11 mouse cellular contexts compared by ENCODE assay signal in the genomic region with DNA sequence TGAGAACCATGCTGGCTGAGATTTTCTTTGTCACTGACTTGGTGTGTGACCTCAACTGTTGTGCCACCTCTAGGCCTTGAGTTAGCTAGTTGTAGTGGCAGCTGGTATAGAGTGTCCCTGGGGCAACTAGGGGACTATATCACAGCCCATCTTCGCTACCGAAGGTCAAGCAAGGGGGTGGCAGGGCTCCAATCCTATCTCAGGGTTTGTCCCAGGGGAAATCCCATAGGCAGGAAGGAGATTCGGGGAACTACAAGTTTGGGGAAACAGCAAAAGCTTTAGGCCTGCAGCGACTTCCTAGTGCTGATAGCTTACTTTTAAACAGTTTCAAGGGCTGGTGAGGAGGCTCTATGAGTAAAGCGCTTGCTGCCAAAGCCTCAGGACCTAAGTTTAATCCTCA. TPM values are rescaled to one million over a fixed set of nuclear protein-coding genes. Genes with fewer than 3 reads are reported as not detected.
A peak's percentile ranks its signal among the peaks of the same experiment; 100 is the strongest.
DNase-seq lines count a peak whose midpoint lies in the region; ATAC-seq and TF ChIP-seq lines count a peak whose summit lies in the region.
"Had no signal": no experiment of that assay in that cellular context is flagged by ENCODE, and none has a peak within 500 bp of the region (broad histone marks: within the 10 kb centered on the region; RNA-seq: fewer than 3 reads in every experiment).

No protein-coding gene starts in this region.

- intact Hi-C loops in left cerebral cortex, adult 2 months (cut with DNase I): no loop called here

- no peak overlapping the region for H3K4me3 ChIP-seq in heart, embryonic 15.5 days
- peak overlapping the region; percentile 72; the same call in 1 of the 2 replicates for H3K4me3 ChIP-seq in embryonic facial prominence, embryonic 10.5 days
- H3K4me3 ChIP-seq in hindbrain, embryonic 13.5 days: peak overlapping the region; percentile 63
- H3K4me3 ChIP-seq in midbrain, embryonic 16.5 days (ENCODE audit: low read depth, low read length): no peak overlapping the region
- no peak overlapping the region for H3K4me3 ChIP-seq in left cerebral cortex, adult 2 months

- H3K9me3 ChIP-seq in heart, embryonic 15.5 days (replicated peaks): no peaks in the 10 kb centered on the region
- no peaks in the 10 kb centered on the region for H3K9me3 ChIP-seq in embryonic facial prominence, embryonic 10.5 days
- H3K9me3 ChIP-seq in hindbrain, embryonic 13.5 days: no peaks in the 10 kb centered on the region
- no peaks in the 10 kb centered on the region for H3K9me3 ChIP-seq in midbrain, embryonic 16.5 days (replicated peaks; ENCODE audit: control insufficient read depth, low read length, poor library complexity, severe bottlenecking)
- H3K9me3 ChIP-seq: limb, embryonic 15.5 days had no signal

- TF ChIP-seq CTCF in left cerebral cortex, adult 2 months (IDR thresholded peaks at IDR 0.05): no peak

- H3K4me1 ChIP-seq in heart, embryonic 15.5 days (replicated peaks): peaks cover 55% of the 10 kb centered on the region
- H3K4me1 ChIP-seq in embryonic facial prominence, embryonic 10.5 days: peaks cover 77% of the 10 kb centered on the region
- peaks cover 57% of the 10 kb centered on the region for H3K4me1 ChIP-seq in hindbrain, embryonic 13.5 days (replicated peaks)
- peaks cover 14% of the 10 kb centered on the region for H3K4me1 ChIP-seq in midbrain, embryonic 16.5 days (ENCODE audit: control insufficient read depth, insufficient read depth, low read length)

- DNase-seq in heart, adult 8-10 months (ENCODE audit: low spot score): no peak
- no peak for DNase-seq in embryonic facial prominence, embryonic 10.5 days (ENCODE audit: low spot score)
- no peak for DNase-seq in right cerebral cortex, postnatal 14 days
- DNase-seq in left cerebral cortex, adult 2 months (ENCODE audit: extremely low spot score in 1 of 2, low spot score in 2 of 2): no peak
- DNase-seq: gastrocnemius, postnatal 25 days; kidney, postnatal 4 days had no signal

- peak overlapping the region; percentile 94; the same call in 1 of the 2 replicates for H3K4me2 ChIP-seq in heart, embryonic 15.5 days
- peak overlapping the region; percentile 87 for H3K4me2 ChIP-seq in hindbrain, embryonic 13.5 days
- H3K4me2 ChIP-seq in midbrain, embryonic 16.5 days (ENCODE audit: low read length): peak overlapping the region; percentile 97

- H3K9ac ChIP-seq in heart, embryonic 15.5 days: no peak overlapping the region
- peak overlapping the region; percentile 39 for H3K9ac ChIP-seq in hindbrain, embryonic 13.5 days
- no peak overlapping the region for H3K9ac ChIP-seq in midbrain, embryonic 16.5 days (ENCODE audit: low read depth, low read length)
- H3K9ac ChIP-seq: limb, embryonic 15.5 days had no signal

- H3K27ac ChIP-seq in heart, embryonic 15.5 days: no peak overlapping the region
- 0 out of 2 replicates have a peak overlapping the region, but pooled peaks have one; percentile 7 for H3K27ac ChIP-seq in embryonic facial prominence, embryonic 10.5 days (replicated peaks)
- peak overlapping the region; percentile 52 for H3K27ac ChIP-seq in hindbrain, embryonic 13.5 days
- H3K27ac ChIP-seq in midbrain, embryonic 16.5 days (ENCODE audit: low read length): no peak overlapping the region
- H3K27ac ChIP-seq in left cerebral cortex, adult 2 months: no peak overlapping the region
- H3K27ac ChIP-seq: limb, embryonic 15.5 days had no signal

- no peaks in the 10 kb centered on the region for H3K27me3 ChIP-seq in heart, embryonic 15.5 days
- peaks cover 40% of the 10 kb centered on the region for H3K27me3 ChIP-seq in embryonic facial prominence, embryonic 10.5 days (replicated peaks; ENCODE audit: low read depth, poor library complexity, severe bottlenecking)
- H3K27me3 ChIP-seq in hindbrain, embryonic 13.5 days: no peaks in the 10 kb centered on the region
- 0 out of 2 replicates have a peak, but pooled peaks cover 3% of the 10 kb centered on the region for H3K27me3 ChIP-seq in midbrain, embryonic 16.5 days (ENCODE audit: control insufficient read depth, insufficient read depth, low read depth, low read length)

- ATAC-seq in heart, embryonic 15.5 days (replicated peaks; ENCODE audit: insufficient number of reproducible peaks, insufficient read depth, low FRiP score, low read depth): no peak
- no peak for ATAC-seq in hindbrain, embryonic 13.5 days (ENCODE audit: low FRiP score)
- ATAC-seq in midbrain, embryonic 16.5 days: no peak
- no peak for ATAC-seq in granulocyte monocyte progenitor cell, adult 5-6 weeks (replicated peaks; ENCODE audit: poor library complexity, severe bottlenecking)

- no peaks in the 10 kb centered on the region for H3K36me3 ChIP-seq in heart, embryonic 15.5 days
- H3K36me3 ChIP-seq in embryonic facial prominence, embryonic 10.5 days (replicated peaks): no peaks in the 10 kb centered on the region
- H3K36me3 ChIP-seq in hindbrain, embryonic 13.5 days: no peaks in the 10 kb centered on the region
- no peaks in the 10 kb centered on the region for H3K36me3 ChIP-seq in midbrain, embryonic 16.5 days (ENCODE audit: control insufficient read depth, insufficient read depth, low read length)
- H3K36me3 ChIP-seq: limb, embryonic 15.5 days had no signal

- WGBS in heart, embryonic 15.5 days: 61% methylated on average over 5 of the region's 5 CpGs
- 66% methylated on average over 5 of the region's 5 CpGs for WGBS in embryonic facial prominence, embryonic 10.5 days
- 49% methylated on average over 5 of the region's 5 CpGs for WGBS in hindbrain, embryonic 13.5 days
- WGBS in midbrain, embryonic 16.5 days: 60% methylated on average over 5 of the region's 5 CpGs

RNA-seq across cellular contexts. Expression of gene Rassf4, which starts 1.4 kb away (rescaled TPM):
- 6.5 and 7.3 TPM in 2 replicates for polyA plus RNA-seq in heart, embryonic 15.5 days (2015; fragmentation: Nextera tagmentation; extraction: Ambion mirVana)
- 1 to 10 TPM; 3.7 to 7.0 (median 5.1) TPM for total RNA-seq in heart, adult 8-10 months (2022)
- polyA plus RNA-seq in embryonic facial prominence, embryonic 10.5 days (2016; fragmentation: Nextera tagmentation; extraction: Ambion mirVana): 12.8 and 19.0 TPM in 2 replicates
- polyA plus RNA-seq in hindbrain, embryonic 13.5 days (2015; fragmentation: Nextera tagmentation; extraction: Ambion mirVana): 23.0 and 33.3 TPM in 2 replicates
- 8.3 and 8.7 TPM in 2 replicates for polyA plus RNA-seq in midbrain, embryonic 16.5 days (2015; fragmentation: Nextera tagmentation; extraction: Ambion mirVana)
- 78.9 and 79.9 TPM in 2 replicates for total RNA-seq in granulocyte monocyte progenitor cell, adult 5-6 weeks (2014; fragmentation: Nextera tagmentation)
- 41.0 and 46.8 TPM in 2 replicates for total RNA-seq in granulocyte monocyte progenitor cell, adult 5-6 weeks (2017)
- 1 to 10 TPM; 4.5 to 6.0 TPM for total RNA-seq in left cerebral cortex, adult 2 months (2021)

RNA-seq across cellular contexts. Expression of gene Depp1, which starts 21.9 kb away (rescaled TPM):
- polyA plus RNA-seq in heart, embryonic 15.5 days (2015; fragmentation: Nextera tagmentation; extraction: Ambion mirVana): 45.9 and 54.2 TPM in 2 replicates
- total RNA-seq in heart, adult 8-10 months (2022): 10 to 100 TPM; 32.2 to 58.5 (median 41.2) TPM
- polyA plus RNA-seq in embryonic facial prominence, embryonic 10.5 days (2016; fragmentation: Nextera tagmentation; extraction: Ambion mirVana): 16.5 and 20.6 TPM in 2 replicates
- polyA plus RNA-seq in hindbrain, embryonic 13.5 days (2015; fragmentation: Nextera tagmentation; extraction: Ambion mirVana): 8.0 and 9.2 TPM in 2 replicates
- 8.4 and 10.8 TPM in 2 replicates for polyA plus RNA-seq in midbrain, embryonic 16.5 days (2015; fragmentation: Nextera tagmentation; extraction: Ambion mirVana)
- not detected in 2 replicates for total RNA-seq in granulocyte monocyte progenitor cell, adult 5-6 weeks (2014; fragmentation: Nextera tagmentation)
- total RNA-seq in granulocyte monocyte progenitor cell, adult 5-6 weeks (2017): not detected in 2 replicates
- total RNA-seq in left cerebral cortex, adult 2 months (2021): 1 to 10 TPM; 1.8 to 2.0 TPM

RNA-seq across cellular contexts. Expression of gene Zfp422, which starts 43.5 kb away (rescaled TPM):
- polyA plus RNA-seq in heart, embryonic 15.5 days (2015; fragmentation: Nextera tagmentation; extraction: Ambion mirVana): 74.8 and 81.6 TPM in 2 replicates
- total RNA-seq in heart, adult 8-10 months (2022): 10 to 100 TPM; 13.6 to 15.5 (median 14.8) TPM
- 267 TPM in 2 replicates for polyA plus RNA-seq in embryonic facial prominence, embryonic 10.5 days (2016; fragmentation: Nextera tagmentation; extraction: Ambion mirVana)
- polyA plus RNA-seq in hindbrain, embryonic 13.5 days (2015; fragmentation: Nextera tagmentation; extraction: Ambion mirVana): 181 and 187 TPM in 2 replicates
- polyA plus RNA-seq in midbrain, embryonic 16.5 days (2015; fragmentation: Nextera tagmentation; extraction: Ambion mirVana): 135 and 158 TPM in 2 replicates
- total RNA-seq in granulocyte monocyte progenitor cell, adult 5-6 weeks (2014; fragmentation: Nextera tagmentation): 110 and 113 TPM in 2 replicates
- total RNA-seq in granulocyte monocyte progenitor cell, adult 5-6 weeks (2017): 68.6 and 72.0 TPM in 2 replicates
- total RNA-seq in left cerebral cortex, adult 2 months (2021): 10 to 100 TPM; 21.9 to 24.1 TPM

RNA-seq across cellular contexts. Expression of gene Tmem72, which starts 44.4 kb away (rescaled TPM):
- polyA plus RNA-seq in heart, embryonic 15.5 days (2015; fragmentation: Nextera tagmentation; extraction: Ambion mirVana): 0.04 and 0.08 TPM in 2 replicates
- under 1 TPM in 3 of 4 experiments, not detected in 1; 0.03 TPM for total RNA-seq in heart, adult 8-10 months (2022)
- 0.04 and 0.06 TPM in 2 replicates for polyA plus RNA-seq in embryonic facial prominence, embryonic 10.5 days (2016; fragmentation: Nextera tagmentation; extraction: Ambion mirVana)
- polyA plus RNA-seq in hindbrain, embryonic 13.5 days (2015; fragmentation: Nextera tagmentation; extraction: Ambion mirVana): 1.0 and 1.9 TPM in 2 replicates
- polyA plus RNA-seq in midbrain, embryonic 16.5 days (2015; fragmentation: Nextera tagmentation; extraction: Ambion mirVana): 0.42 and 0.75 TPM in 2 replicates
- total RNA-seq in granulocyte monocyte progenitor cell, adult 5-6 weeks (2014; fragmentation: Nextera tagmentation): 0.11 and 0.24 TPM in 2 replicates
- total RNA-seq in granulocyte monocyte progenitor cell, adult 5-6 weeks (2017): under 0.01 and 0.04 TPM in 2 replicates
- total RNA-seq in left cerebral cortex, adult 2 months (2021): under 1 TPM; 0.29 to 0.58 TPM

Comparison
In these comparisons a context has a peak if more than half of its experiments do, and no peak if none do; other contexts are left out.
1. H3K27ac ChIP-seq: peak in embryonic facial prominence, embryonic 10.5 days (single experiment) and hindbrain, embryonic 13.5 days (single experiment); none in heart, embryonic 15.5 days (single experiment), midbrain, embryonic 16.5 days (single experiment) and left cerebral cortex, adult 2 months (single experiment).
2. H3K4me3 ChIP-seq: peak in embryonic facial prominence, embryonic 10.5 days (single experiment) and hindbrain, embryonic 13.5 days (single experiment); none in heart, embryonic 15.5 days (single experiment), midbrain, embryonic 16.5 days (single experiment) and left cerebral cortex, adult 2 months (single experiment).
3. Peak in every context shown above with its lines, with median percentiles within 50 percentile points of each other: H3K4me2 ChIP-seq.